Mouse (Mus musculus) heart, embryonic 14.5 days (tissue): ENCODE data around the gene Ankzf1. TPM values are rescaled to one million over a fixed set of nuclear protein-coding genes. Genes with fewer than 3 reads are reported as not detected.

Source experiments
- ATAC-seq: fragments of 200-750 bp; cut with Nextera tagmentation; 2 replicates; pipeline ENCODE4 v1.8.0; 2017; ENCODE audit warnings: low read depth, moderate TSS enrichment; ENCODE audit not compliant: insufficient number of reproducible peaks, insufficient read depth, low FRiP score
- H3K27ac ChIP-seq, 2 experiments: fragments of 200-500 bp in 1 of 2; fragments of 300-500 bp in 1 of 2; sonication (generic) in 1 of 2; replicated peaks in 1 of 2; 2 replicates each; pipeline ENCODE4 v1.5.1; 2012 to 2014; ENCODE audit warnings: low read depth in 2 of 2, low read length in 2 of 2, control low read depth in 1 of 2, mild to moderate bottlenecking in 1 of 2, mixed read lengths in 1 of 2; ENCODE audit not compliant: control insufficient read depth in 1 of 2, insufficient read depth in 1 of 2
- H3K27me3 ChIP-seq: fragments of 300-500 bp; sonication (generic); 2 replicates; pipeline ENCODE4 v1.6.1; 2014; ENCODE audit warnings: mild to moderate bottlenecking, low read length, control low read depth; ENCODE audit not compliant: control insufficient read depth, insufficient read depth
- H3K36me3 ChIP-seq: fragments of 300-500 bp; sonication (generic); 2 replicates; pipeline ENCODE4 v1.6.1; 2014; ENCODE audit warnings: mild to moderate bottlenecking, control low read depth, low read length, mixed read lengths; ENCODE audit not compliant: control insufficient read depth, insufficient read depth
- H3K4me1 ChIP-seq, 2 experiments: fragments of 200-500 bp in 1 of 2; fragments of 300-500 bp in 1 of 2; sonication (generic) in 1 of 2; 2 replicates each; pipeline ENCODE4 v1.6.1; 2012 to 2014; ENCODE audit warnings: low read length in 2 of 2, control low read depth in 1 of 2, mixed read lengths in 1 of 2; ENCODE audit not compliant: control insufficient read depth in 2 of 2, insufficient read depth in 2 of 2
- H3K4me2 ChIP-seq: fragments of 300-500 bp; sonication (generic); 2 replicates; pipeline ENCODE4 v1.6.1; 2014; ENCODE audit warnings: mild to moderate bottlenecking, low read length
- H3K4me3 ChIP-seq, 2 experiments: fragments of 200-500 bp in 1 of 2; fragments of 300-500 bp in 1 of 2; sonication (generic) in 1 of 2; 2 replicates each; pipeline ENCODE4 v1.5.1; 2012 to 2014; ENCODE audit warnings: low read length in 2 of 2, mild to moderate bottlenecking in 2 of 2, control low read depth in 1 of 2, low read depth in 1 of 2, moderate library complexity in 1 of 2; ENCODE audit not compliant: control insufficient read depth in 1 of 2, insufficient read depth in 1 of 2
- H3K9ac ChIP-seq: fragments of 300-500 bp; sonication (generic); 2 replicates; pipeline ENCODE4 v1.6.1; 2014; ENCODE audit warnings: mild to moderate bottlenecking, low read length
- H3K9me3 ChIP-seq: fragments of 300-500 bp; sonication (generic); 2 replicates; pipeline ENCODE4 v1.6.1; 2016; ENCODE audit warnings: low read length, control low read depth; ENCODE audit not compliant: control insufficient read depth
- WGBS: fragments of 180-500 bp; shearing (Covaris S2); extraction: QIAGEN DNeasy Blood & Tissue Kit; methylation state at CpG from one replicate; pipeline ENCODE4 v1.1.7; 2014; 5-methylcytosine and 5-hydroxymethylcytosine counted together
- polyA plus RNA-seq: library from polyadenylated mRNA; unstranded; fragments of >200 nt; fragmentation: Nextera tagmentation; extraction: Ambion mirVana; gene quantifications from 2 replicates; pipeline ENCODE4 v1.2.1, GENCODE M21; 2014

Ankzf1 gene
- polyA plus RNA-seq, 1 experiment from 2014 or later: 19.8 TPM

DNA sequence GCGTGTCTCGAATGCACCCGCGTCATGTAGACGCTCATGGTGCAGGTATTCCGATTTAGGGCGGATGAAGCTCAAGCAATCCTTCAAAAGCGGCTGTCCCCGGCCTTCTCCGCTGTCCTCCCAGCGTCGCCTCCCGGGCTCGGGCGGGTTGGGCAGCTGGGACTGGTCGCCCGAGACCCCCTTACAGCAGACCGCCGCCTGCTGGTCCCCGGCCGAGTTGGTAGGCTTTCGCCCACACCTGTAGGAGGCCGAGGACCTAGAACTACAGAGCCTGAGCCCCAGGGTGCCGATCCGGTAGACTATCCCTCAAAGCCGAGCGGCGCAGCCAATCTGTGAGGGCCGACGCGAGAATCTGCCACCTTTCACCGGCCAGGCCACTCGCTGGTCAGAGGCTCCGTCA is 27.6 kb downstream of the Ankzf1 start, which contains the start of gene Tuba4a:
Tuba4a (minus strand) TSS at position 335 of the 400 bp plus-strand sequence.
- Histone ChIP-seq H3K9me3 (no peaks in the 10 kb centered on the region), H3K36me3 (peaks cover 18% of the 10 kb centered on the region), H3K9ac (peak within 1 kb of the TSS; percentile 77), H3K27me3 (peaks cover 29% of the 10 kb centered on the region), H3K27ac (peak within 1 kb of the TSS in 1 of 2 experiments; percentile 21; a peak in 1 of 4 replicates), H3K4me3 (peak within 1 kb of the TSS; percentile 52 to 63), H3K4me1 (peaks cover 4 to 9% of the 10 kb centered on the region in 2 experiments), H3K4me2 (peak within 1 kb of the TSS; percentile 88)
- ATAC-seq: peak; percentile 17; the same call in 1 of the 2 replicates
- 0% methylated on average over 34 of the region's 34 CpGs for WGBS

DNA sequence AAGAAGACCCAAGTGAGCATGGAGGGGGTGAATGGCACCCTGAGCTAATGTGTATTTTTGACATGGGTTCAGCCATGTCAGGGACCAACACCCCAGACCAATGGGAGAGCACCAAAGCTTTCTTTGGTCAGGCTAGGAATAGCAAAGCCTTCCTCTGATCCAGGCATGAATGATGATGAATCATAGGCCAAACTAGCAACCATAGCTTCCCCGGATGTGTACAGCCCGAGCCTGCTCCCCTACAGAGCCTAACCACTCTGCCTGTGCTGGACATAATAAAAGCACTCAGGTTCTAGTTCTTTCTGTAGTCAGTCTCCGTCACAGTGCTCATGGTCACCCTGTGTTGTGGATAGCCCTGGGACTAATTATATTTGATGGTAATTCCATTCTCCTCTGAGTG is 29.6 kb downstream of the Ankzf1 start:
- WGBS: 71% methylated on average over 3 of the region's 3 CpGs
- no peak overlapping the region for H3K27ac ChIP-seq
- no peak overlapping the region for H3K4me2 ChIP-seq
- H3K9me3 ChIP-seq: no peaks in the 10 kb centered on the region
- H3K36me3 ChIP-seq: no peaks in the 10 kb centered on the region
- no peak for ATAC-seq
- no peak overlapping the region for H3K9ac ChIP-seq
- H3K4me1 ChIP-seq: peaks cover 4 to 9% of the 10 kb centered on the region in 2 experiments
- H3K27me3 ChIP-seq: peaks cover 29% of the 10 kb centered on the region
- H3K4me3 ChIP-seq: no peak overlapping the region

DNA sequence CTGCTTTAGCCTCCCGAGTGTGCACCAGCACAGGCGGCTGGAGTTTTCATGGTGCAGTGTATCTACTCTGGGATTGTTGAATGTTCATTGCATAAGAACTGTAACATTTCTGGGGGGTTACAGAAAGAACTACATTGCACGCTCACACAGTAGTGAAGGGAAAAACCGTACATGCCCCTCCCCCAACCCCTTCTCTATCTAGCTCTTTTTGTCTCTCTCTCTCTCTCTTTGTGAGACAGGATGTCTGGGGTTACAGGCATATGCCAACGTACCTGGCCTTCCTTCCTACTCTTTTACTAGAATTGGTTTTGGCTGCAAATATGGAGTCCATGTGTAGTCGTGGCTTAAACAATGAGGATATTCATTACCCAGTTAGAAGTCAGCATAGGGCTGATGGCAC is 31.0 kb downstream of the Ankzf1 start:
- H3K9me3 ChIP-seq: no peaks in the 10 kb centered on the region
- no peak overlapping the region for H3K4me3 ChIP-seq
- H3K27me3 ChIP-seq: peaks cover 26% of the 10 kb centered on the region
- no peak for ATAC-seq
- H3K36me3 ChIP-seq: no peaks in the 10 kb centered on the region
- H3K4me2 ChIP-seq: no peak overlapping the region
- H3K4me1 ChIP-seq: peaks cover 7 to 13% of the 10 kb centered on the region in 2 experiments
- WGBS: 69% methylated on average over 6 of the region's 6 CpGs
- no peak overlapping the region for H3K27ac ChIP-seq
- no peak overlapping the region for H3K9ac ChIP-seq

DNA sequence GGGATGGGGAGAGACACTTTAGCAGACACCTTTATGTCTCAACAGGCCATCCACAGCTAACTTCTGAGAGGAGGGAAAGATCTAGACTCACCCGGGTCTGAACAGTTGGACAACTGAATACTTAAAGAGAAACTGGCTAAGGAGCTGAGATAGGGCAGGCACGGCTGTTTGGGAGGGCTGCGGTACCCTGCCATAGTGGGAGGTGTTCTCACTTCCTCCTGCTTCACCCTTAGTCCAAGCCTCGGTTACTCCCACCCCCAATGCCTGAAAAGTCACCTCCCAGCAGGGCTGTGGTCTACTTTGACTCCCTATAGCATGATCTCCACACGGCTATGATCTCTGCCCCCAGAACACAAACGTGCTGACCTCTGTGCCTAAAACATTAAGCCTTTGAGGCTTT is 31.6 kb downstream of the Ankzf1 start:
- Histone ChIP-seq H3K9me3 (no peaks in the 10 kb centered on the region), H3K4me2 (no peak overlapping the region), H3K4me3 (no peak overlapping the region), H3K27ac (no peak overlapping the region), H3K9ac (no peak overlapping the region), H3K4me1 (peaks cover 7 to 9% of the 10 kb centered on the region in 2 experiments; a peak in 3 of 4 replicates), H3K27me3 (peaks cover 24% of the 10 kb centered on the region), H3K36me3 (no peaks in the 10 kb centered on the region)
- WGBS: 58% methylated on average over 6 of the region's 6 CpGs
- ATAC-seq: no peak

DNA sequence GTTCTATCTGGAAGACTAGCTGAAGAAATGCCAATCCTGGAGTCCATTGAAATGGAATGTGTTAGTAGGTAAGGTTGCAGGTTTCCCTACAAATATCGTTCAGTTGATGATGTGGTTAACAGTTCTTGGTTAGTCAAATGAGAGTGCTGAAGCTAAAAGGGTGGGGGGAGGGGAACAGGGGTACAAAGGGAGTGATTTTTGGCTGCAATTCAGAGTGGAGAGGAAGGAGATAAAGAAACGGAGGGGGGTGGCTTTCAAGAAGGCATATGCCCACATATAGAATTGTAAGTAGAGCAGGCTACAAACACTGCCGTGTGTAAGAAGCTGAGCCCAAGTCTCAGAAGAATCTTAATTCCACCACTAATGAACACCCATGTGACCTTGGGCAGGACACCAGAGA is 33.5 kb downstream of the Ankzf1 start:
- Histone ChIP-seq H3K4me2 (no peak overlapping the region), H3K9me3 (no peaks in the 10 kb centered on the region), H3K27me3 (peaks cover 12% of the 10 kb centered on the region), H3K4me3 (no peak overlapping the region), H3K36me3 (no peaks in the 10 kb centered on the region), H3K4me1 (peaks cover 3% of the 10 kb centered on the region in 2 experiments; a peak in 2 of 4 replicates), H3K27ac (no peak overlapping the region), H3K9ac (no peak overlapping the region)
- ATAC-seq: no peak
- WGBS: 33% methylated on average over 3 of the region's 3 CpGs

DNA sequence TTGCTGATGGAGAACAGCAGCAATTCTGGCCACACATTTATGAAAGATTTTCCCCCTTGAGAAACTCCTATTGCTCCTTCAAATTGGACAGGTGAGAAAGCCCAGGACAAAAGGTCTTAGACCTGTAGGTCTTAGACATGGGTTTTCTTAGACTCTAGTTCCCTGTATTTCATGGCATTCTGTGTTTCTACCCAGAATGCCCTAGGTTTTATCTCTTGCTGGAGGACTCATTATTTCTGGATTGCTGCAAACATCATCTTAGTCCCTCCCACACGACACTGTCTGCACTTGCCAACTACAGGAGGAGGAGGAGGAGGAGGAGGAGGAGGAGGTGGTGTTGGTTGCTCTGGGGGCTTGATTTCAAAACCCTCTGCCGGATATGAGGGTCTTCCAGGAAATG is 34.2 kb downstream of the Ankzf1 start:
- Histone ChIP-seq H3K4me3 (no peak overlapping the region), H3K4me2 (no peak overlapping the region), H3K4me1 (peaks cover 3% of the 10 kb centered on the region in 2 experiments; a peak in 2 of 4 replicates), H3K9me3 (no peaks in the 10 kb centered on the region), H3K36me3 (no peaks in the 10 kb centered on the region), H3K27me3 (peaks cover 6% of the 10 kb centered on the region), H3K27ac (no peak overlapping the region), H3K9ac (no peak overlapping the region)
- WGBS: 51% methylated on average over 2 of the region's 2 CpGs
- ATAC-seq: no peak

DNA sequence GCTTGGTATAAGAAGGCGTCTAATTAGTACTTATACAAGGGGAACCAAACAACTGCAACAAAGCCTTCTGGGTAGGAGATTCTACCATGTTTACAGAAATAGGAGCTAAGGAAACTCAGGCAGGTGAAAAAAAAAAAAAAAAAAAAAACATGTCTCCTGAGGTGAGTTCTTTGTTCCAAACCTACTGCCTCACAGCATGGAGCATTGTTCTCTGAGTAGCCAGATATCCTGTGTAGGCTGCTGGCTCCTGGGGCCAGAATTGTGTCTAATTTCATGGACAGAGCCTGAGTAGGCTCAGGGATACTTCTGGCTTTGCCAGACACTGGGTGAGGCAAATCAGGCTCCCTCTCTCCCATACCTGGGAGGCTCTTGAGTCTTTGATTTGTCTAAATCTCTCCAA is 35.7 kb downstream of the Ankzf1 start:
- Histone ChIP-seq H3K9me3 (no peaks in the 10 kb centered on the region), H3K4me2 (no peak overlapping the region), H3K36me3 (no peaks in the 10 kb centered on the region), H3K9ac (no peak overlapping the region), H3K4me1 (peaks cover 3% of the 10 kb centered on the region in 2 experiments; a peak in 2 of 4 replicates), H3K4me3 (no peak overlapping the region), H3K27ac (peak overlapping the region in 1 of 2 experiments; percentile 57; a peak in 2 of 4 replicates), H3K27me3 (no peaks in the 10 kb centered on the region)
- 61% methylated on average over 1 of the region's 1 CpGs for WGBS
- ATAC-seq: no peak

DNA sequence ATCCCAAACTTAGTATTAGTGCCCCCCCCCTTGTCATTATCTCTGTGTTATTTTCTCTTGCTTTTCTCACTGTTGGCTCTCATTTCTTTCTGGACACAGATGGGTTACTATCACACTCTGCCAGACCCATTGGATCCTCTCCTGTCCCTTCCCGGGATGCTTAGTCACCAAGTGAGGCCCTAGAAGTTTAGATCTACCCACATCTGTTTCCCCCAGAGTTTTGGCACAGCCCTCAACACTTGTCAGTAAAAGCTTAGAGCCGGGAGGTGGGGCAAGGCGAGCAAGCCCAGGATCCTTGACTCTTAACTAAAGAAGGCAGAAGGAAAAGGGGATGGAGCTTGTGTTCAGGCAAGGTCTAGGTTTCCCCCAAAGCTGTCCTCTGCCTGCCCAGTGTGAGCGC is 37.2 kb downstream of the Ankzf1 start:
- peaks cover 3% of the 10 kb centered on the region in 2 experiments; a peak in 2 of 4 replicates for H3K4me1 ChIP-seq
- no peak for ATAC-seq
- H3K4me2 ChIP-seq: no peak overlapping the region
- 56% methylated on average over 4 of the region's 4 CpGs for WGBS
- H3K9me3 ChIP-seq: no peaks in the 10 kb centered on the region
- no peak overlapping the region for H3K4me3 ChIP-seq
- no peaks in the 10 kb centered on the region for H3K36me3 ChIP-seq
- no peaks in the 10 kb centered on the region for H3K27me3 ChIP-seq
- H3K9ac ChIP-seq: no peak overlapping the region
- no peak overlapping the region for H3K27ac ChIP-seq
